Mouse (Mus musculus) lung, postnatal 14 days (tissue): Measurements from ENCODE around the gene Tbc1d10c.
"Not testable (repeated sequence)": the region's sequence is repeated elsewhere in the genome, so short reads cannot be mapped to it uniquely, and the experiment has no call there.

Source experiments
- DNase-seq: peaks from one replicate; pipeline ENCODE4 v3.0.0; 2021

Gene Tbc1d10c

GRCm38 (mm10) chr19:4140147-4140546 is 50.9 kb downstream of the Tbc1d10c start:
- DNase-seq: no peak

GRCm38 (mm10) chr19:4139446-4139845 is 51.6 kb downstream of the Tbc1d10c start, which contains the start of gene Gpr152:
Gene Gpr152, plus strand, starts transcription at chr19:4139787.
- DNase-seq: no peak

GRCm38 (mm10) chr19:4137913-4138312 is 53.2 kb downstream of the Tbc1d10c start:
- DNase-seq: no peak

GRCm38 (mm10) chr19:4136463-4136862 is 54.6 kb downstream of the Tbc1d10c start:
- DNase-seq: no peak

- DNase-seq: not testable (repeated sequence)
These were observed 55.1 kb downstream of the Tbc1d10c start for GRCm38 (mm10) chr19:4135963-4136345.

GRCm38 (mm10) chr19:4135229-4135962 is 55.7 kb downstream of the Tbc1d10c start:
- DNase-seq: not testable (repeated sequence)

- DNase-seq: no peak
These were observed 56.7 kb downstream of the Tbc1d10c start for GRCm38 (mm10) chr19:4134354-4134753.
